Mouse (Mus musculus) kidney, adult 11 months (tissue): ENCODE results near the gene Gm11492.

ENCODE experiments used
- DNase-seq: peaks from one replicate; pipeline ENCODE4 v3.0.0; 2022

Gm11492 gene

GRCm38 (mm10) chr11:87566501-87566900, at the start of gene Gm11492:
Gm11492 (plus strand) TSS chr11:87566653.
- DNase-seq = no peak

- no peak for DNase-seq
Observed at GRCm38 (mm10) chr11:87519260-87519659, 47.2 kb upstream of the Gm11492 start.

- no peak for DNase-seq
Observed at GRCm38 (mm10) chr11:87523466-87523865, 43.0 kb upstream of the Gm11492 start.

- DNase-seq = no peak
Observed at GRCm38 (mm10) chr11:87523967-87524366, 42.5 kb upstream of the Gm11492 start.

GRCm38 (mm10) chr11:87524780-87525179, 41.7 kb upstream of the Gm11492 start:
- no peak for DNase-seq

- no peak for DNase-seq
Observed at GRCm38 (mm10) chr11:87527364-87527763, 39.1 kb upstream of the Gm11492 start.

- no peak for DNase-seq
Observed at GRCm38 (mm10) chr11:87527990-87528389, 38.5 kb upstream of the Gm11492 start.

- DNase-seq = no peak
Observed at GRCm38 (mm10) chr11:87531695-87532094, 34.8 kb upstream of the Gm11492 start.

GRCm38 (mm10) chr11:87542285-87542684, 24.2 kb upstream of the Gm11492 start:
- DNase-seq = no peak

GRCm38 (mm10) chr11:87542906-87543305, 23.5 kb upstream of the Gm11492 start:
- no peak for DNase-seq

- no peak for DNase-seq
Observed at GRCm38 (mm10) chr11:87553342-87553741, 13.1 kb upstream of the Gm11492 start.

- DNase-seq = no peak
Observed at GRCm38 (mm10) chr11:87554386-87554785, 12.1 kb upstream of the Gm11492 start.

- DNase-seq = no peak
Observed at GRCm38 (mm10) chr11:87555106-87555703, 11.2 kb upstream of the Gm11492 start.

- DNase-seq = no peak
Observed at GRCm38 (mm10) chr11:87561208-87561607, 5.2 kb upstream of the Gm11492 start.

GRCm38 (mm10) chr11:87568255-87568953, 2.0 kb downstream of the Gm11492 start, which contains the start of gene Sept4:
Sept4 (plus strand) TSS chr11:87568903.
- no peak for DNase-seq

GRCm38 (mm10) chr11:87570743-87571142, 4.3 kb downstream of the Gm11492 start:
- DNase-seq = no peak

- no peak for DNase-seq
Observed at GRCm38 (mm10) chr11:87571361-87571950, 5.0 kb downstream of the Gm11492 start.

- DNase-seq = no peak
Observed at GRCm38 (mm10) chr11:87573751-87574150, 7.3 kb downstream of the Gm11492 start.

GRCm38 (mm10) chr11:87574520-87575180, 8.2 kb downstream of the Gm11492 start:
- no peak for DNase-seq

- DNase-seq = peak; percentile 70
Observed at GRCm38 (mm10) chr11:87577601-87578248, 11.3 kb downstream of the Gm11492 start.

GRCm38 (mm10) chr11:87578249-87578962, 12.0 kb downstream of the Gm11492 start:
- peak; percentile 65 for DNase-seq

GRCm38 (mm10) chr11:87578963-87579601, 12.6 kb downstream of the Gm11492 start:
- peak; percentile 55 for DNase-seq
